Mouse (Mus musculus): ENCODE measurements around the gene Pepd.

The Pepd gene

GRCm38 (mm10) chr7:34919054-34919453, 6.9 kb downstream of the Pepd start:
- Histone ChIP-seq H3K4me1 (replicated peaks; ENCODE audit: low read depth, low read length) (peaks cover 30% of the 10 kb centered on the region), H3K27me3 (ENCODE audit: insufficient read depth, low read length) (no peaks in the 10 kb centered on the region), H3K4me3 (replicated peaks; ENCODE audit: low read length) (no peak overlapping the region), H3K9me3 (ENCODE audit: low read length) (no peaks in the 10 kb centered on the region), H3K36me3 (ENCODE audit: insufficient read depth, low read length) (peaks cover 23% of the 10 kb centered on the region)
- TF ChIP-seq POU5F1 (IDR thresholded peaks at IDR 0.05; ENCODE audit: borderline replicate concordance, low read length) (no peak), CTCF (conservative IDR thresholded peaks at IDR 0.05; ENCODE audit: low read length) (no peak), NANOG (IDR thresholded peaks at IDR 0.05; ENCODE audit: borderline replicate concordance, low read length) (no peak)

- no peaks in the 10 kb centered on the region for H3K27me3 ChIP-seq (ENCODE audit: insufficient read depth, low read length)
- peaks cover 27% of the 10 kb centered on the region for H3K4me1 ChIP-seq (replicated peaks; ENCODE audit: low read depth, low read length)
- H3K9me3 ChIP-seq (ENCODE audit: low read length): no peaks in the 10 kb centered on the region
- H3K4me3 ChIP-seq (replicated peaks; ENCODE audit: low read length): no peak overlapping the region
- H3K36me3 ChIP-seq (ENCODE audit: insufficient read depth, low read length): peaks cover 25% of the 10 kb centered on the region
- TF ChIP-seq POU5F1 (IDR thresholded peaks at IDR 0.05; ENCODE audit: borderline replicate concordance, low read length): no peak
- peak; percentile 91 for TF ChIP-seq CTCF (conservative IDR thresholded peaks at IDR 0.05; ENCODE audit: low read length)
- TF ChIP-seq NANOG (IDR thresholded peaks at IDR 0.05; ENCODE audit: borderline replicate concordance, low read length): no peak
Measured at GRCm38 (mm10) chr7:34919809-34920208, 7.6 kb downstream of the Pepd start.

- 0 out of 2 replicates have a peak, but pooled peaks cover 5% of the 10 kb centered on the region for H3K4me1 ChIP-seq (replicated peaks; ENCODE audit: low read depth, low read length)
- H3K36me3 ChIP-seq (ENCODE audit: insufficient read depth, low read length): peaks cover 44% of the 10 kb centered on the region
- H3K4me3 ChIP-seq (replicated peaks; ENCODE audit: low read length): no peak overlapping the region
- no peak for TF ChIP-seq CTCF (conservative IDR thresholded peaks at IDR 0.05; ENCODE audit: low read length)
- TF ChIP-seq POU5F1 (IDR thresholded peaks at IDR 0.05; ENCODE audit: borderline replicate concordance, low read length): no peak
- no peak for TF ChIP-seq NANOG (IDR thresholded peaks at IDR 0.05; ENCODE audit: borderline replicate concordance, low read length)
- H3K9me3 ChIP-seq (ENCODE audit: low read length): no peaks in the 10 kb centered on the region
- H3K27me3 ChIP-seq (ENCODE audit: insufficient read depth, low read length): no peaks in the 10 kb centered on the region
Measured at GRCm38 (mm10) chr7:34925208-34925607, 13.0 kb downstream of the Pepd start.

- TF ChIP-seq POU5F1 (IDR thresholded peaks at IDR 0.05; ENCODE audit: borderline replicate concordance, low read length): no peak
- no peak for TF ChIP-seq NANOG (IDR thresholded peaks at IDR 0.05; ENCODE audit: borderline replicate concordance, low read length)
- TF ChIP-seq CTCF (conservative IDR thresholded peaks at IDR 0.05; ENCODE audit: low read length): no peak
- Histone ChIP-seq H3K27me3 (ENCODE audit: insufficient read depth, low read length) (no peaks in the 10 kb centered on the region), H3K4me1 (replicated peaks; ENCODE audit: low read depth, low read length) (0 out of 2 replicates have a peak, but pooled peaks cover 5% of the 10 kb centered on the region), H3K36me3 (ENCODE audit: insufficient read depth, low read length) (peaks cover 47% of the 10 kb centered on the region), H3K9me3 (ENCODE audit: low read length) (no peaks in the 10 kb centered on the region), H3K4me3 (replicated peaks; ENCODE audit: low read length) (no peak overlapping the region)
Measured at GRCm38 (mm10) chr7:34925956-34926355, 13.8 kb downstream of the Pepd start.

DNA sequence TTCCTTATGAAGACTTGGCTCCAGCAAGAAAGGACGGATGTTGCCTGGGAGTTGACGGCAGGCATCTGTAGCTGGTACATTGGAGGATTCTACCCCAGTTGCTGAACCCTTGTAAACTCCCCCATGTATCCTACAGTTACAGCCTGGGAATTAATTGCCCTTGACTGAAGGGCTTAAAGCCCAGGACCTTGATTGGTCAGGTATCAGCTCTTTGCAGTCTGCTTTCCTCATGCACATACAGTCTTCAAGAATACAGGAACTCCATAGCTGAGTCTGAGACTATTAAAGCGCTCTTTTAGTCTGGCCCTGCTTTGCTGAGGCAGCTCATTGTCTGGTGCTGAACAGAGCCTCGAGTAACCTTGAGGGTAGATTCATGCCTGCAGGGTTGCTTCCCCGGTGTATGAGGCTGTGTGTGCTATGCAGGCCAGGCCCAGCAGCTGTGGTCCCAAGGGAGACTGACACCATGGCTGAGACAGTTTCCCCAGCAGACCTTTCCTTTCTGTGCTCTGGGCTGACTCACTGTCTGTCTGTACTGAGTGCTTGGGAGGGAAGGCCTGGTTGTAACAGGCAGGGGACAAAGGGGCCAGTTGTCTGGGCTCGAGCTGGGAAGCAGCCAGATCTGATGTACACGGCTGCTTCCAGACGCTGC, 17.6 kb downstream of the Pepd start:
- Histone ChIP-seq H3K36me3 (ENCODE audit: insufficient read depth, low read length) (peaks cover 62% of the 10 kb centered on the region), H3K4me3 (replicated peaks; ENCODE audit: low read length) (no peak overlapping the region)
- TF ChIP-seq CTCF (conservative IDR thresholded peaks at IDR 0.05; ENCODE audit: low read length) (no peak), NANOG (IDR thresholded peaks at IDR 0.05; ENCODE audit: borderline replicate concordance, low read length) (no peak), POU5F1 (IDR thresholded peaks at IDR 0.05; ENCODE audit: borderline replicate concordance, low read length) (no peak)

GRCm38 (mm10) chr7:34930263-34930757, 18.1 kb downstream of the Pepd start:
- Histone ChIP-seq H3K9me3 (ENCODE audit: low read length) (no peaks in the 10 kb centered on the region), H3K4me3 (replicated peaks; ENCODE audit: low read length) (no peak overlapping the region), H3K36me3 (ENCODE audit: insufficient read depth, low read length) (peaks cover 62% of the 10 kb centered on the region), H3K27me3 (ENCODE audit: insufficient read depth, low read length) (no peaks in the 10 kb centered on the region), H3K4me1 (replicated peaks; ENCODE audit: low read depth, low read length) (0 out of 2 replicates have a peak, but pooled peaks cover 5% of the 10 kb centered on the region)
- TF ChIP-seq NANOG (IDR thresholded peaks at IDR 0.05; ENCODE audit: borderline replicate concordance, low read length) (no peak), CTCF (conservative IDR thresholded peaks at IDR 0.05; ENCODE audit: low read length) (no peak), POU5F1 (IDR thresholded peaks at IDR 0.05; ENCODE audit: borderline replicate concordance, low read length) (no peak)

More for the DNA sequence above, 17.6 kb downstream of the Pepd start:
- H3K4me1 ChIP-seq (replicated peaks; ENCODE audit: low read depth, low read length): 0 out of 2 replicates have a peak, but pooled peaks cover 5% of the 10 kb centered on the region
- no peaks in the 10 kb centered on the region for H3K27me3 ChIP-seq (ENCODE audit: insufficient read depth, low read length)
- H3K9me3 ChIP-seq (ENCODE audit: low read length): no peaks in the 10 kb centered on the region

GRCm38 (mm10) chr7:34932631-34933030, 20.5 kb downstream of the Pepd start:
- Histone ChIP-seq H3K9me3 (ENCODE audit: low read length) (no peaks in the 10 kb centered on the region), H3K4me1 (replicated peaks; ENCODE audit: low read depth, low read length) (0 out of 2 replicates have a peak, but pooled peaks cover 5% of the 10 kb centered on the region), H3K4me3 (replicated peaks; ENCODE audit: low read length) (no peak overlapping the region), H3K36me3 (ENCODE audit: insufficient read depth, low read length) (peaks cover 67% of the 10 kb centered on the region), H3K27me3 (ENCODE audit: insufficient read depth, low read length) (no peaks in the 10 kb centered on the region)
- TF ChIP-seq CTCF (conservative IDR thresholded peaks at IDR 0.05; ENCODE audit: low read length) (no peak), POU5F1 (IDR thresholded peaks at IDR 0.05; ENCODE audit: borderline replicate concordance, low read length) (no peak), NANOG (IDR thresholded peaks at IDR 0.05; ENCODE audit: borderline replicate concordance, low read length) (no peak)

GRCm38 (mm10) chr7:34933142-34933541, 21.0 kb downstream of the Pepd start:
- Histone ChIP-seq H3K4me3 (replicated peaks; ENCODE audit: low read length) (no peak overlapping the region), H3K36me3 (ENCODE audit: insufficient read depth, low read length) (peaks cover 71% of the 10 kb centered on the region), H3K9me3 (ENCODE audit: low read length) (no peaks in the 10 kb centered on the region), H3K4me1 (replicated peaks; ENCODE audit: low read depth, low read length) (peaks cover 9% of the 10 kb centered on the region), H3K27me3 (ENCODE audit: insufficient read depth, low read length) (no peaks in the 10 kb centered on the region)
- TF ChIP-seq NANOG (IDR thresholded peaks at IDR 0.05; ENCODE audit: borderline replicate concordance, low read length) (no peak), POU5F1 (IDR thresholded peaks at IDR 0.05; ENCODE audit: borderline replicate concordance, low read length) (no peak), CTCF (conservative IDR thresholded peaks at IDR 0.05; ENCODE audit: low read length) (no peak)
